Mouse (Mus musculus): ENCODE data around the gene Arl4a. TPM values are rescaled to one million over a fixed set of nuclear protein-coding genes. Genes with fewer than 3 reads are reported as not detected.

The Arl4a gene
- total and polyA plus RNA-seq, 3 experiments: 24.3 to 25.4 (median 24.6) TPM

DNA sequence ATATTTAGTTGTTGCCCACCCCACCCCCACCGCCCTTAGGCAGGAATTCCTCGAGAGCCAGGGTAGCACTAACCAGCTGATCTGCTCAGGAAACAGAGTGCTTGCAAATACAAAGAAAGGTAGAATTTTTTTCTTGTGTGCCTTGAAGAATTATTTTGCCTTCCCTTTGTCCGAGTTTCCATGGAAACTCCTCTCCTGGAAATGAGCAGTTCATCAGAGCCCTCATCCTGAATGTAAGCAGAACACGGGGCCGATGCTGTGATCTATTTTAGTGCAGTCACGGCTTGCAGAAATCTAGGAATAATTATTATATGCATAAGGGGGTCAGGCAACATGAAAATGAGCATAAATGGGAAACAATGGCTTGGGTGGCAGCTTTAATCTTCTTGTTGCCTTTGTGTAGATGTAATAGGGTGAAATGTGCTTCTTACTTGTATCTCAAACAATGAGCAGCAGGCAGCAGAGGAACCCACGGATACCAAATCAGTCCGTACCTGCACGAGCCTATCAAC, 61.9 kb downstream of the Arl4a start:
- no peak for DNase-seq (ENCODE audit: extremely low read depth)
- Histone ChIP-seq H3K79me2 (replicated peaks; ENCODE audit: control insufficient read depth, extremely low read depth, insufficient read depth, poor library complexity, severe bottlenecking) (no peaks in the 10 kb centered on the region), H3K4me3 (replicated peaks in 1 of 3; ENCODE audit: low read depth in 2 of 3, low read length in 2 of 3, poor library complexity in 1 of 3) (no peak overlapping the region), H3K9ac (ENCODE audit: insufficient read depth, low read depth) (no peak overlapping the region), H3K27ac (ENCODE audit: insufficient read depth, low read depth) (no peak overlapping the region), H3K9me3 (replicated peaks; ENCODE audit: low read length) (no peaks in the 10 kb centered on the region), H3K27me3 (replicated peaks) (no peaks in the 10 kb centered on the region), H3K4me2 (ENCODE audit: insufficient read depth, low read depth, poor library complexity, severe bottlenecking) (no peak overlapping the region), H3K4me1 (ENCODE audit: control insufficient read depth in 1 of 2, insufficient read depth in 2 of 2) (no peaks in the 10 kb centered on the region), H3K36me3 (replicated peaks in 1 of 2; ENCODE audit: control insufficient read depth in 1 of 2, insufficient read depth in 1 of 2, low read length in 1 of 2) (no peaks in the 10 kb centered on the region)
- no peak for TF ChIP-seq HCFC1 (IDR thresholded peaks at IDR 0.05; ENCODE audit: low read depth, low read length)
- no peak for TF ChIP-seq ETS1 (conservative IDR thresholded peaks at IDR 0.05; ENCODE audit: low read depth, low read length)
- TF ChIP-seq TCF12 (IDR thresholded peaks at IDR 0.05; ENCODE audit: low read depth, low read length): no peak
- TF ChIP-seq TBP (conservative IDR thresholded peaks at IDR 0.05; ENCODE audit: low read depth, low read length): no peak
- no peak for TF ChIP-seq PAX5 (IDR thresholded peaks at IDR 0.05; ENCODE audit: low read length)
- TF ChIP-seq UBTF (IDR thresholded peaks at IDR 0.05; ENCODE audit: low read depth, low read length): no peak
- TF ChIP-seq CTCF (conservative IDR thresholded peaks at IDR 0.05 in 1 of 2, IDR thresholded peaks at IDR 0.05 in 1 of 2; ENCODE audit: low read depth in 2 of 2, low read length in 2 of 2): no peak
- TF ChIP-seq RCOR1 (conservative IDR thresholded peaks at IDR 0.05; ENCODE audit: low read depth, low read length): no peak
- TF ChIP-seq ELF1 (IDR thresholded peaks at IDR 0.05; ENCODE audit: low read depth, low read length): no peak
- no peak for TF ChIP-seq NRF1 (IDR thresholded peaks at IDR 0.05; ENCODE audit: low read depth, low read length)
- TF ChIP-seq ZNF384 (IDR thresholded peaks at IDR 0.05; ENCODE audit: low read depth, low read length): no peak
- TF ChIP-seq MEF2A (IDR thresholded peaks at IDR 0.05; ENCODE audit: borderline replicate concordance, low read depth, low read length): no peak
- in situ Hi-C loops (cut with MboI; ENCODE audit: low pct_ligation_motif_present, low pct_unique_long_range_greater_than_20kb, low sequenced_read_pairs): no loop called here
- dilution Hi-C loops (cut with MboI; ENCODE audit: extremely low pct_ligation_motif_present, extremely low pct_unique_long_range_greater_than_20kb, low sequenced_read_pairs): no loop called here

DNA sequence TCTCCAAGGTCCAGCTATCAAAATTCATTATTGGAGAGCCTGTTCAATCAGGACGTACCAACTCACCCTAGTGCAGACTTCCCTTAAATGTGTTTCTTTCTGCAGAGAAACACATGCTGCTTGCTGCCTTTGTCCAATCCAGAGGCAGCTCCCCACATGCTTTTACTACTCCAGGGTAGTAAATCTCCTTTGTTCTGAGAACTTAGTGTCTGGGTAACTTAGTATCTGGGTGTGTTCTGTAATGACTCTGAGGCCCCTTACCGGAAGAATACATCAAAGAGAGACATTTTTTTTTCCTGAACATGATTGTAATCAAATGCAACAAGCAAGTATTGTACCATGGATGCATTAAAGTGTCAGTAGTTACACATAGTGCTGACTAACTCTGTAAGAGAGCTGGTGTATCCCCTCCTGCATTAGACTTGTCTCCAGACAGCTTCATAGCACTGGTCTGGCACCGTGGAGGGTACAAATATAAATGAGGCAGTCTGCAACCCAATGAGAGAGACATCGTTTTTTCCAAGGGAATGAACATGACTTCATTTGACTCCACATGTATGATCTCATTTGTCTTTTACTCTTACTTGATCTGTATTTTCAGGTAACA, 62.7 kb downstream of the Arl4a start:
- dilution Hi-C loops (cut with MboI; ENCODE audit: extremely low pct_ligation_motif_present, extremely low pct_unique_long_range_greater_than_20kb, low sequenced_read_pairs): no loop called here
- Histone ChIP-seq H3K9ac (ENCODE audit: insufficient read depth, low read depth) (no peak overlapping the region), H3K27me3 (replicated peaks) (no peaks in the 10 kb centered on the region), H3K4me3 (replicated peaks in 1 of 3; ENCODE audit: low read depth in 2 of 3, low read length in 2 of 3, poor library complexity in 1 of 3) (no peak overlapping the region), H3K79me2 (replicated peaks; ENCODE audit: control insufficient read depth, extremely low read depth, insufficient read depth, poor library complexity, severe bottlenecking) (no peaks in the 10 kb centered on the region), H3K9me3 (replicated peaks; ENCODE audit: low read length) (no peaks in the 10 kb centered on the region), H3K4me2 (ENCODE audit: insufficient read depth, low read depth, poor library complexity, severe bottlenecking) (no peak overlapping the region; the same call in 1 of the 2 replicates), H3K4me1 (ENCODE audit: control insufficient read depth in 1 of 2, insufficient read depth in 2 of 2) (no peaks in the 10 kb centered on the region), H3K36me3 (replicated peaks in 1 of 2; ENCODE audit: control insufficient read depth in 1 of 2, insufficient read depth in 1 of 2, low read length in 1 of 2) (no peaks in the 10 kb centered on the region), H3K27ac (ENCODE audit: insufficient read depth, low read depth) (no peak overlapping the region)
- in situ Hi-C loops (cut with MboI; ENCODE audit: low pct_ligation_motif_present, low pct_unique_long_range_greater_than_20kb, low sequenced_read_pairs): no loop called here
- no peak for DNase-seq (ENCODE audit: extremely low read depth)
- TF ChIP-seq CHD1 (IDR thresholded peaks at IDR 0.05; ENCODE audit: low read depth, low read length) (no peak), USF1 (IDR thresholded peaks at IDR 0.05; ENCODE audit: low read depth, low read length) (no peak), NRF1 (IDR thresholded peaks at IDR 0.05; ENCODE audit: low read depth, low read length) (no peak), SIN3A (IDR thresholded peaks at IDR 0.05; ENCODE audit: low read length) (no peak), GABPA (IDR thresholded peaks at IDR 0.05; ENCODE audit: insufficient replicate concordance, low read depth, low read length) (no peak), RAD21 (IDR thresholded peaks at IDR 0.05; ENCODE audit: low read depth, low read length) (no peak), ZKSCAN1 (IDR thresholded peaks at IDR 0.05; ENCODE audit: borderline replicate concordance, low read depth, low read length) (no peak), MAFK (IDR thresholded peaks at IDR 0.05; ENCODE audit: insufficient replicate concordance, low read length) (no peak), KAT2A (IDR thresholded peaks at IDR 0.05; ENCODE audit: insufficient replicate concordance, low read length) (no peak), PAX5 (IDR thresholded peaks at IDR 0.05; ENCODE audit: low read length) (no peak), CTCF (conservative IDR thresholded peaks at IDR 0.05 in 1 of 2, IDR thresholded peaks at IDR 0.05 in 1 of 2; ENCODE audit: low read depth in 2 of 2, low read length in 2 of 2) (no peak), EP300 (IDR thresholded peaks at IDR 0.05; ENCODE audit: low read length) (no peak), ZMIZ1 (IDR thresholded peaks at IDR 0.05; ENCODE audit: low read depth, low read length) (no peak), E2F4 (IDR thresholded peaks at IDR 0.05; ENCODE audit: insufficient replicate concordance, low read depth, low read length) (no peak), CHD2 (IDR thresholded peaks at IDR 0.05; ENCODE audit: low read length) (no peak), IRF4 (IDR thresholded peaks at IDR 0.05; ENCODE audit: low read depth, low read length) (no peak), MYC (IDR thresholded peaks at IDR 0.05; ENCODE audit: low read depth, low read length) (no peak), ELF1 (IDR thresholded peaks at IDR 0.05; ENCODE audit: low read depth, low read length) (no peak), JUN (IDR thresholded peaks at IDR 0.05; ENCODE audit: insufficient read depth, low read depth, low read length) (no peak)

All from CH12.LX (cell line).